Mouse (Mus musculus) thymus, postnatal 25 days (tissue): ENCODE data around the gene Ntrk3.

Source experiments
- DNase-seq: peaks from one replicate; pipeline ENCODE4 v3.0.0; 2022

Gene Ntrk3

GRCm38 (mm10) chr7:78515042-78515609, 222.7 kb downstream of the Ntrk3 start:
- DNase-seq = no peak

GRCm38 (mm10) chr7:78507032-78507611, 230.7 kb downstream of the Ntrk3 start:
- DNase-seq = no peak

GRCm38 (mm10) chr7:78500863-78501262, 236.9 kb downstream of the Ntrk3 start:
- no peak for DNase-seq

GRCm38 (mm10) chr7:78499970-78500369, 237.8 kb downstream of the Ntrk3 start:
- no peak for DNase-seq

GRCm38 (mm10) chr7:78498356-78498755, 239.5 kb downstream of the Ntrk3 start:
- DNase-seq = no peak

- DNase-seq = no peak
Observed at GRCm38 (mm10) chr7:78497819-78498218, 240.0 kb downstream of the Ntrk3 start.

GRCm38 (mm10) chr7:78493591-78493990, 244.2 kb downstream of the Ntrk3 start:
- DNase-seq = no peak

- no peak for DNase-seq
Observed at GRCm38 (mm10) chr7:78491176-78491575, 246.6 kb downstream of the Ntrk3 start.

- DNase-seq = no peak
Observed at GRCm38 (mm10) chr7:78484290-78484689, 253.5 kb downstream of the Ntrk3 start.

- no peak for DNase-seq
Observed at GRCm38 (mm10) chr7:78483729-78484128, 254.1 kb downstream of the Ntrk3 start.

GRCm38 (mm10) chr7:78483061-78483460, 254.8 kb downstream of the Ntrk3 start:
- DNase-seq = no peak

- no peak for DNase-seq
Observed at GRCm38 (mm10) chr7:78478881-78479280, 258.9 kb downstream of the Ntrk3 start.

- no peak for DNase-seq
Observed at GRCm38 (mm10) chr7:78471755-78472154, 266.1 kb downstream of the Ntrk3 start.

- DNase-seq = no peak
Observed at GRCm38 (mm10) chr7:78471270-78471669, 266.5 kb downstream of the Ntrk3 start.

- DNase-seq = no peak
Observed at GRCm38 (mm10) chr7:78462605-78463004, 275.2 kb downstream of the Ntrk3 start.

- no peak for DNase-seq
Observed at GRCm38 (mm10) chr7:78459021-78459420, 278.8 kb downstream of the Ntrk3 start.

GRCm38 (mm10) chr7:78451666-78452065, 286.1 kb downstream of the Ntrk3 start:
- DNase-seq = no peak

GRCm38 (mm10) chr7:78449909-78450592, 287.8 kb downstream of the Ntrk3 start:
- DNase-seq = no peak

GRCm38 (mm10) chr7:78448841-78449240, 289.0 kb downstream of the Ntrk3 start:
- no peak for DNase-seq

GRCm38 (mm10) chr7:78443373-78444036, 294.3 kb downstream of the Ntrk3 start:
- DNase-seq = no peak

- DNase-seq = no peak
Observed at GRCm38 (mm10) chr7:78441706-78442105, 296.1 kb downstream of the Ntrk3 start.

- no peak for DNase-seq
Observed at GRCm38 (mm10) chr7:78440896-78441295, 296.9 kb downstream of the Ntrk3 start.

- no peak for DNase-seq
Observed at GRCm38 (mm10) chr7:78440476-78440875, 297.3 kb downstream of the Ntrk3 start.
